Mouse (Mus musculus) yolk sac, embryonic 10.5 days (tissue): ENCODE results near the gene Ebf1.

ENCODE experiments used
- DNase-seq: peaks from one replicate; pipeline ENCODE4 v3.0.0-alpha.2; 2017; ENCODE audit warnings: low spot score

The Ebf1 gene

GRCm38 (mm10) chr11:44702716-44703486, 85.8 kb downstream of the Ebf1 start:
- DNase-seq: no peak

- DNase-seq: no peak
These were observed 86.8 kb downstream of the Ebf1 start for GRCm38 (mm10) chr11:44703951-44704350.

DNA sequence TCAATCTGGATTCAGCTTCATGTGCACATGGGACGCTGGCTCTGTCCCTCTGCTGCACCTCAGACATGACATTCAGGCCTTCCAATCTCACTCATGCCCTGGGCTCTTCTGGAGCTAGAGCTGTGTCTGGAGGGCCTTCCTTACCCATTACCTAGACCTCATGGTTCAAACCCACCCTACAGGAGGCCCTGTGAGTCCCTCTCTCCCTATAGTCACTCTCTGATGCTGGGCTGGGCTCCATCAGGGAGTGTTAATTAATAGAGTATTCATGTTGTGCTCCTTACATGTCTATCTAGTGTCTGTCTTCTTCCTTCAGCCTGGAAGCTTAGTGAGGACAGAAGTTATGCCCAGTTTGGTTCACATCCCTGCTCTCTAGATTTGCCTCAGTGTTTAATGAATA, 88.7 kb downstream of the Ebf1 start:
- no peak for DNase-seq

GRCm38 (mm10) chr11:44706386-44706785, 89.3 kb downstream of the Ebf1 start:
- DNase-seq: no peak

- no peak for DNase-seq
These were observed 90.5 kb downstream of the Ebf1 start for GRCm38 (mm10) chr11:44707381-44708289.

DNA sequence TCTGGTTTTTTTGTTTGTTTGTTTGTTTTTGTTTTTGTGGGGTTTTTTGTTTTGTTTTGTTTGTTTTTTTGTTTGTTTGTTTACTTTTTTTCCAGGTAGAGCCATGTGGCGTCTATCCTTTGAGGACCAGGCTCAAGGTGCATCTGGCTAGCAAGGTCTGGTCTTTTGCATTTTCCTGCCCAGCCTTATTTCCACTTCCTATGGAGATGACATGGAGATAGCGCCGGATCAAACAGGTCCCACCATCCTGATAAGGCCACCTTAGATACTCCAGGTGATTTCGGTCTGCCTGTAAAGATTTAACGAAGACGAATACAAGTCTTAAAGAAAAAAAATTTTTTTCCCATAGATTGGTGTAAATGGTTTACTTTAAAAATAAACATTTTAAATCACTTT, 91.2 kb downstream of the Ebf1 start:
- no peak for DNase-seq

DNA sequence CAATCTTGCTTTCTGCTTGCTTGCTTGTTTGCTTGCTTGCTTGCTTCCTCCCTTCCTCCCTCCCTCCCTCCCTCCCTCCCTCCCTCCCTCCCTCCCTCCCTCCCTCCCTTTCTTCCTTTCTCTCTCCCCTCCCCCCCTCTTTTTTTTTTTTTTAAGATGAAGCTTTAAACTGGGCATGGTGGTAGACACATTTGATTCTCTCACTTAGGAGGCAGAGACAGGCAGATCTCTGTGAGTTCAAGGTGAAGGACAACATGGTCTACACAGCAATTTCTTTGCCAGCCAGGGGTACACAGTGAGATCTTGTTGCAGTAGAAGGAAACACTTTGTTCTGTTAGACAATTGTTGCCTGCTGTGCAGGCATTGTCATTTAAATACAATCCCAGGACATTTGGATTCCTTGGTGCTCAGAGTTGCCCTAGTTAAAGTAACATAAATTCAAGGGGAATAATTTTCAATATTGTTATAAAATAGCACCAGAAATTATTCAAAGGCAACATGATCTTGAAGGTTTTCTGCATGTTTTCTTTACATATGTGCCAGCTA, 92.0 kb downstream of the Ebf1 start:
- DNase-seq: no peak

GRCm38 (mm10) chr11:44709869-44710460, 92.8 kb downstream of the Ebf1 start:
- DNase-seq: no peak

GRCm38 (mm10) chr11:44710861-44711260, 93.7 kb downstream of the Ebf1 start:
- no peak for DNase-seq

DNA sequence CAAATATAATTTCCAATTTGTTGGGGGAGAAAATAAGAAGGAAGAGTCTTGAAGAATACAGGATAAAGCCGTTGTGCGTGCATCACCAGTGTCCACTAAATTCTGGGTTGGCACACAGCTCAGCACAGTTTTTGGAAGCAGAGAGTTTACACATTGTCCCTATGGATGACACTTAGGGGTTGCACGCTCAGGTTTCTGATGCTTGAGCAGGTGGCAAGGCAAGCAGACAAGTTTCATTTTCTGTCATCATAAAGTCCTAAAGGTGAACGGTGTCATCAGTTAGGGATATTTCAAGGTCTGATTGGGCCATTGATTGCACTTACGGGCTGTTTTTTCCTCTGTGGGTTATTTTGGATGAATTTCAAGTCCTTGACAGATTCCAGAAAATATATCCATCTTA, 97.1 kb downstream of the Ebf1 start:
- no peak for DNase-seq

DNA sequence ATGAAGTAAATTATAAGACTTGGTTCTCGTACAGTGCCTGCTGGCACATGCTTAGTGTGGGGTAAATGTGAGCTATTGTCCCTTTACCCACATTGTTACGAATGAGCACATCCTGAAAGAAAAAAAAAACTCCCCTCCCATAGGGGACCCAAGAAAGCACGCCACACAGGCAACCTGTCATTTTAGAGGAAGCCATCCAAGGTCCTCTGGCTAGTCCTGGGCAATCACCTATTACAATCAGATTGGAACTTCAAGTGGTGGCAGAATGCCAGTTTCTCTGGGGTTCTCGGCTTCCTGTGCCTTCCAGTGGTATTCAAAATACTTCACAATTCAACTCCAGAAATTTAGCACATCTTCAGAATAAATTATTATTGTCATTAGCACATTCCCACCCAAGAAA, 98.7 kb downstream of the Ebf1 start:
- DNase-seq: no peak

DNA sequence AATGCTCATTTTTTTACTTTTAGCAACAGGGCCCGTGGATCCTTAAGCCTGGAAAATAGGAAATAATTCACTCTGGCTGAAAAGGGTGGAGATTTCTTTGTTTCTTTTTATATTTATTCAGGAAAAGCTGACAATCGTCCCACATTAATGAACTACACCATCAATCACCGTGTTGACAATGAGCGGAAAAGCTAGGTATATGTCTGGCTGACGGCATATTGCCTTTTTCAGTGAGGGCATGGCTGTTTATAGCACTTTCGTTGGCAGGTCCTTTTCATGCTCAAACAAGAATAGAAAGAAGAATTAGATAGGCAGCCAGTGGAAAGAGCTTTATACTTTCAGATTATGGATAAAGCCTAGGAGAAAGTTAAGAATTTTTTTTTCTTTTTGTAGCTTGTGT, 99.8 kb downstream of the Ebf1 start:
- no peak for DNase-seq

DNA sequence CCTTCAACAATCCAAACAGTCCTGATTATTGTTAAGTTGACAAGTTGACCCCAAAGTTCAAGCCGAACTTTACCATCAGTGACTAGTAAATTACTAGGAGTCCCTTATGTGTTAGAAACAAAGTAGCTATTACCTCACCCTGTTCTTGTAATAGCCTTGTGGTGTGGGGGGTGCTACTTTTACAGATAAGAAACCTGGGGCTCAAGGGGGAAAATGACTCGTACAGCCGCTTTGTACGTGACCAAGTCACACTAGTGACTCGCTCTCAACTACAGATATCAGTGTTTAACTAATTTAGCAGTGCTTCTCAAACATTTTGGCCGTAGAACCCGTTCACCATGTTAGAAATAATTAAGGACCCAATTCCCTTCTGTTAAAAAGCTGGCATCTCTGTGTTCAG, 100.5 kb downstream of the Ebf1 start:
- no peak for DNase-seq

DNA sequence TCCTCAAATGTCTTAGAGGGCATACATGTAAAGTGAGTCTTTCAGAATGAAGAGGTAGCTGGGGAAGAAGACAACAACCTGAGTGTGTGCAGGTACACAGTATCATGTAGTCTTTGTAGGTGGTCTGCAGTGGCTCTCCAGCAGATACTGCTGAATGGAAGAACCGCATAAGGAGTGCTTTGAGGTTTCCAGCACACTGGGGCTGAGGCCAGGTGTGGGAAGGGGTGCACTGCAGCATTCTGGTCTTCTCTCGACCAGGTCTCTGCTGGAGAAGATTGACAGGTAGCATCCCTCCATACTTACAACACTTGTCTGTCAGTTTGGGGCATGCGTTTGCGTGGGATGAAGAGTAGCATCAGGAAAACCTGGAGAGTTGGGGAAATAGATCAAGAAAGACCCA, 104.9 kb downstream of the Ebf1 start:
- no peak for DNase-seq

GRCm38 (mm10) chr11:44723950-44724502, 106.9 kb downstream of the Ebf1 start:
- DNase-seq: no peak

- no peak for DNase-seq
These were observed 108.6 kb downstream of the Ebf1 start for GRCm38 (mm10) chr11:44725732-44726131.

DNA sequence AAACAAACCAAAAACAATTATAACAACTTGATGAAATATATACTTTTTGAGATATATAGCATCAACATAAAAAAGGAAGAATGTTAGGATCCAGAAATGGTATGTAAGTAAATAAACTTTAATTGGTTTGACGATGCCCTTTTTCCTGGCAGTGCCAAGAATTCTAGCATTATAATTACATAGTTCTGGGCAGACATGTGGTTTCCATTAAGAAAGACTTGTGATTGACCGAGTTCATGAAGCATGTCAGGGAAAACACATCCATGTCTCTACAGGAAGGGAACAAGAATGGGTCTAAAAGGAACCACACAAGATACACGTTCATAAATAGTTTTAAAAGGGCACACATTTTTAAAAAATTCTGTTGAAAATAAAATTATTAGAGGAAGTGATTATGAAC, 110.3 kb downstream of the Ebf1 start:
- DNase-seq: no peak

GRCm38 (mm10) chr11:44727821-44728220, 110.7 kb downstream of the Ebf1 start:
- DNase-seq: no peak

GRCm38 (mm10) chr11:44728271-44728670, 111.2 kb downstream of the Ebf1 start:
- DNase-seq: no peak

DNA sequence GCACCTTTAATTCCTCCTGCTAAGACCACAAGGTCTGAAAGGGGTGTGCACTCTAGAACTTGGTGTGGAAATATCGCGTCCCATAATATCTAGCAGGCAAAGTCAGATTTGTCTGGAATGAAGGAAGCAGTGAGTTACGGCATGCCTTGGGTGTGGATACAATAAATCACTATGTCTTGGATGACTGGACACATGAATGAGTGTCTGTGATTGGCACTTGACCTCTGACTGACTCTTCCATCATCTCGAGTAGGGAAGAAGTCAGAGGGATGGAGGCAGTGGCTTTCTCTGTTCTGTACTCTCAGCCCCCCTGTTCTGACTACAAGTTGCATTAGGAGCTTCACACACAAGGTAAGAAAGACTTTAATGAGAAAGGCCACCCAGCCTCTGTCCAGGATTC, 112.8 kb downstream of the Ebf1 start:
- no peak for DNase-seq

GRCm38 (mm10) chr11:44731763-44732162, 114.6 kb downstream of the Ebf1 start:
- DNase-seq: no peak

DNA sequence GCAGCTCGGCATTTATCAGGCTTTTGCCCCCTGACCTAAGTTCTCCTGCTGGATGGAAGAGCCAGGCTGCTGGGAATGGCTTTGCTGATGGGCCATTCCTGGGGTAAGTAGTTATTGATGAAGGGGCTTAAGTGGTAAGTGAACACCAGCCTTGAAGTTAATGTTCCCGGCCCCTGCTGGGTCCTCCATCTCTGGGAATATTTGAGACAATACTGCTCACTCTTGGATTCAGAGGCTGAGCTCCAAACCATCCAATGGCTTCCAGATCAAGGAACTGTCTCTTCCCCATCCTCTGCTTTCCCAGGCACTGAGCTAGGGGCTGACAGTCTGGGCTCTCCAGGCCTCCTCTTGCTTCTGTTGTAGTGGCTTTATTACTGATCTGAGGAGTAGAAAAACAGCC, 116.2 kb downstream of the Ebf1 start:
- no peak for DNase-seq
